Mouse (Mus musculus) kidney, adult 11 months (tissue): Measurements from ENCODE around the gene Tomt.

Experiments
- DNase-seq: peaks from one replicate; pipeline ENCODE4 v3.0.0; 2022

Tomt gene

DNA sequence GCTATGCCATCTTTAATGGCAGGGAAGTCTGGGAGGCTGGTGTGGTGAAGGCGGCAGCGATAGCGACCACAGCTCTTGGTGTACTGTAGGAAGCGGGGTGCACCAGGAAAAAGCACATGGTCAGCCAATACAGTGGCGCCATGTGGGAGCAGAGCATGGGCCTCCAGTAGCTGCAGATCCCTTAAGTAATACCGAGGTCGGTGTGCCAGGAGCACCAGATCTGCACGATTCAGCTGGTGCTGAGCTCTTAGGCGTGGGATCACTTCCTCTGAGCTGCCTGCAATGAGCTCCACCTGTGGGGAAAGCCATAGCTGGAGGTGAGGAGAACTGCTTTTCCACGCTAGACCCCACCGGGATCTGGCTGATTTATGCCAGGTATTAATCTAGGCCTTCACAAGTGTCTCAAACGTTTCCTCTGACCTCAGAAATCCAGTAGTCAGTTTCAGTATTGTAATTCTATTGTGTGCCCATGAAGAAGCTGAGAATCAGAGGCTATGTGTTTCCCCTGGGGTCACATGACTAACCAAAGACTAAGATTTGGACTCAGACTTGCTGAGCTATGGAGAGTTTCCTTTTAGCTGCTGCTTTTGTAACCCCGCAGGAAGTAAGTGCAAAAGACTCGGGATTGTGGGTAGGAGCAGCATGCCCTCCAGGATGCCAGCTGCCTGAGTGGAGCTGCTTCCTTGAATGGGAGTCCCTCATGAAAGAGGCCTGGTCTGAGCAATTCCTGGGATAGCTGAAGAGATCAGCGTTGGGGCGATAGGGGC is 5.6 kb downstream of the Tomt start:
- DNase-seq = no peak

DNA sequence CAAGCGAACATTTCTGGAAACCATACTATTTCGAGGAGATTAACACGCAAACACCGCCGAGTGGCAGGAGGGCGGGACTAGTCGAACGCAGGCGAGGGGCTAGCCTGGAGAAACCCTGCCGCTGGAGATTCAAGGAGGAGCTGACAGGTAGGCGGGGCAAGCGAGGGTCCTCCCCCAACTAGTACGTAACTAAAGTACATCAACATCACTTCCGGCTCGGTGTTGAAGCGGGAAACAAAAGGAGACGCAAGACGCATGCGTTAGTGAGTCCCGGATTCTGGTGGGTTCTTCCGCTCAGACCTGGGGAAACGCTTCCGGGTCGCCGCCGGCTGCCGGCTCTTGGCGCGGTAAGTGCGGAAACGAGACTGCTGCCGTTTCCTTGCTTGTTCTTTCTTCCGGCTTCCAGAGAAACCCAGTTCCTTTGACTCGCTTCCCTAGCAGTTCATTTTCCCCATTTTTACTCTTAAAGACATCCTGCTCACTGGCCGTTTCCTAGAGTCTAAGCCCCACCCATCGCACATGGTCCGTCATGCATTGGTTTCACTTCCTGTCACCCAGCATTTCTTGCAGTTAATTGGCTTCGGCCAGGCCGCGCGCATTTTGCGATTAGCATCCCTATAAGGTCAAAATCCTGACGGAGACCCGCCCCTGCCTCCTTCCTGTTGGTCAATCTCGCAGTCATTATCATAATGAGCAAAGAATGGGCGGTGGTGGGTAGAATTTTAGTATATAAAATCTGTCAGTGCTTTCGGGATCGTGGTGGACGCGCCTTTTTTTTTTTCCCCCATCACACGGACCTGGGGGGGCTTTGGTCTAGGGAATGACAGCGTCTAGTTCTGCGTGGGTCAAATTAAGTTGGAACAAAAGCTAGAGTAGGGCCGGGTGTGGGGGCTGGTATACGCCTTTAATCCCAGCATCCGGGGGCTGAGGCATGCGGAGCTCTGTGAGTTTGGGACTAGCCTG is 9.8 kb downstream of the Tomt start:
- peak; percentile 99 for DNase-seq

DNA sequence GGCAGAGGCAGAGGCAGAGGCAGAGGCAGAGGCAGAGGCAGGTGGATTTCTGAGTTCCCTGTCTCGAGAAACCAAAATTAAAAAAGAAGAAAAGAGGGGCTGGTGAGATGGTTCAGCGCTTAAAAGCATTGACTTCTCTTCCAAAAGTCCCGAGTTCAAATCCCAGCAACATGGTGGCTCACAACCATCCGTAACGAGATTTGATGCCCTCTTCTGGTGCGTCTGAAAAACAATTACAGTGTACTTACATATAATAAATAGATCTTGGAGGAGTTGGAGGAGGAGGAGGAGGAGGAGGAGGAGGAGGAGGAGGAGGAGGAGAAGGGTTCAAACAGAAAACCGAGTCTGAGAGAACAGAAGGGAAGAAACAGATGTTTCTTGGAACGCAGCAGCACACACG is 10.5 kb downstream of the Tomt start:
- DNase-seq = no peak

DNA sequence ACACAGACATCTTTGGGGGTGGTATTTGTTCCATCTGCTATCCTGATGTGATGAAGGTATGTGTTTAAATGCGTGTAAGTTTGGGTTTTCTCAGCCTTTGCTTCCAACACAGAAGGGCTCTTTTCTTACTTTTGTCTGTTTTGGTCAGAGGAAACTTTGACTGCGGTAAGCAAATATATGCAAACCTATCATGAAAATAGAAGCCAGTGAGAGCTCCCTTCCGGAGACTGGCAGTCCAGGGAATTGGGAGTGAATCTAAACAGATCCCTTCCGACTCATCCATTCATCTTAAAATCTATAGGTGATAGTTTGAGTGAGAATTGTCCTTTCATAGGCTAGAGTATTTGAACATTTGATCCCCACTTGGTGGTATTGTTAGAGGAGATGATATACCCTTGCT is 17.7 kb downstream of the Tomt start:
- no peak for DNase-seq

DNA sequence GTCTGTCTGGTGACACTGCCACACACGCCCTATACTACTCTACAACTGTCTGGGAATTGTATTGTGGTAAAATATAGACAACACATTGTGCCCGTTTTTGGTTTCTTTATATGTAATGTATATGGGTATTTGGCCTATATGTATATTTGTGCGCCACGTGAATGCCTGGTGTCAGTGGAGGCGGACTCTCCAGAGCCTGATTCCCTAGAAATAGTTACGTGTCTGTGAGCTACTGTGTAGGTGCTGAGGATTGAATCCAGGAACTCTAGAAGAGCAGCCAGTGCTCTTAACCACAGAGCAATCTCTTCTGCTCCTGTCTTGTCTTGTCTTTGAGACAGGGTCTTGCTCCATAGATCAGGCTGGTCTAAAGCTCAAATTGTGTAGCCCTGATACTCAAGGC is 19.9 kb downstream of the Tomt start:
- no peak for DNase-seq

DNA sequence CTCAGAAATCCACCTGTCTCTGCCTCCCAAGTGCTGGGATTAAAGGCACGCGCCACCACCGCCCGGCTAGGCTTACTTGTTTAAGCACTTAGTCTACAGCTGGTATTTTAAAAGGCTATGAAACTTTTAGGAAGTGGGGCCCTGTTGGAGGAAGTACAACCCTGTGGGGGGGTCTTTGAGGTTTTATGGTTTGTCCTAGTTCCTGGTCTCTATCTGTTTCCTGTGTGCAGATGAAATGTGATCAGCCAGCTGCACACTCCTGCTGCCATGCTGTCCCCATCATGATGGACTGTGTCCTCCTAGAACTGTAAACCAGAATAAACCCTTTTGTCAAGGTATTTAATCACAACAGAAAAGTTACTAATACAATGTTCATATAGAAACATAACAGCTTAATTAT is 22.0 kb downstream of the Tomt start:
- DNase-seq = no peak

DNA sequence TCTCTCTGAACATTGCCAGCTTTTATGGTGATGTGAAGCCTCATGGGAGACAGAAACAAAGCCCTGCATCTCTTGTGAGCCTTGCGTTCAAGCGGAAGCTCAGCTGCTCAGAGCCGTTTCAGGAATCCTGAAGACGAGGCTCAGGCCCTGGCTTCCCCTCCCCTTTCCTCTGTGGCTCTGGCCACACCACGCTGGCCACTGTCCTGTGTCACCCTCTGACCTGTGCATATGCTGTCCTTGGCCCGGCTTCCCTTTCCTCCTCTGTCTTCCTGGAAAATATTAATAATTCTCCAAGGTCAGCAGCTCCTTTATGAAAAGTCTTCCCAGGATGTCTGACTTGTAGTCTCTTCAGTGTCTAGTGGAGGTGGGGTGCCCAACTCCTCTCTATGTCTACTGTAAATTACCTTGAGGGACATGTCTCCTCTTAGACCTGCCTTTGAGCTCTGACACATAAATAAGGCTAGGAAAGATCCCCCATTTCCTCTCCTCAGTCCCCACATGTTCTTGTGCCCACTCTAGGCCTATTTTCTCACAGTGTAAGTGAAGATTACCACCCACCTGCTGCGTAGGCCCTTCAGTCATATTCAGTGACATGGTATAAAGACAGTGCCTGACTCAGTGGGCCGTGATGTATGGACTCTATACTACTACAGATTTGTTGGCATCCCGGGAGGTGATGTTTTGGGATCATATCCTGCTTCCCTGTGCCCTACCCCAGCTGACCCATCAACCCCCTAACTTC is 23.6 kb downstream of the Tomt start:
- DNase-seq = no peak

DNA sequence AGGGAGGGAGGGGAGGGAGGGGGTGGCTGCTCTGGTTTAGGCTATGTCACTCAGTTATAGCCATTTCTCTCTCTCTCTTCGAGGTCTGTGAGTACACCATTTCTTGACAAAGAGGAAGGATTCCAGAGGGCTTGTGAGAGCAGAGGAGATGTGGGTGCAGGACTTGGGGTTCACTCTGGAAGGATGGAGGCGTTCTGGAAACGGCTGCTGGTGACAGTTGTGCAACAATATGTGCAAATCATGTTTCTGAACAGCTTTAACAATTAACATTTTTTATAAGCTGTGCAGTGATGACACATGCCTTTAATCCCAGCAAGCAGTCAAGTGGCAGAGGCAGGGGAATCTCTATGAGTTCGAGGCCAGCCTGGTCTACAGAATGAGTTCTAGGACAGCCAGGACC is 25.3 kb downstream of the Tomt start:
- DNase-seq = no peak

DNA sequence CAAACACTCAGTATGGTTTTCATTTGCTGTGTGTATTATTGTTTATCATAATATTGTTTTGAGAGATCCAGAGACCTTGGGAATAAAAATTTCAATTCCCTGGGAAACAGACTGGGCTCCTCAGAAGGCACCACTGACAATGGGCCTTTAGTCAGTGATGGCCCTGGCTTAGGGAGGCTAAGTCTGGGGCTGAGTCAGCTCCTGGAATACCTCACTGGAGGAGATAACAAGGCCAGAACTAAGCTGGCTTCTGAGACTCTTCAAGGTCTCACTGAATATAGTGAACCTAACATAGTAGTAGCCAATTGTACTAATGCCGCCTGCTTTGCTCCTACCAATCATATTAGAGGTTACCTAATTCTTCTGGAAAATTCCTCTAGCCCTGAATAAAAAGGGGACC is 30.2 kb downstream of the Tomt start:
- no peak for DNase-seq

DNA sequence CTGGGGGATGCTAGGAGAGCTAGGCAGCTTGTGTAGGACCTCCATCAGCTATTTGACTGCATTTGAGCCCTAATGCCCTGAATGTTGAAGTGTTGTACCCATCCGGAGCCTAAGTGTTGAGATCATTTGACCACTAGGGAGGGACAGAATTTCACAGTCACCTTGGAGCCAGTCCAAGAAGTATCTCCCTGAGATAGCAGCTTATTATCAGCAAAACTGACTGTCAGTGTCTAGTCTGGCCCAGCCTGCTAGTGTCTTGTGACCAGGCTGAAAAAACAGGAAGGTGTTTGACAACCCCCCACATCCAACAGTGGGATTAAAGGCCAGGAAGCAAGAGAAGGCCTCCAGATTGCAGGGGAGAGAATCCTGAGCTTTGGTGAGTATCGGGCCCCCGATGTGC is 34.9 kb downstream of the Tomt start:
- DNase-seq = no peak

DNA sequence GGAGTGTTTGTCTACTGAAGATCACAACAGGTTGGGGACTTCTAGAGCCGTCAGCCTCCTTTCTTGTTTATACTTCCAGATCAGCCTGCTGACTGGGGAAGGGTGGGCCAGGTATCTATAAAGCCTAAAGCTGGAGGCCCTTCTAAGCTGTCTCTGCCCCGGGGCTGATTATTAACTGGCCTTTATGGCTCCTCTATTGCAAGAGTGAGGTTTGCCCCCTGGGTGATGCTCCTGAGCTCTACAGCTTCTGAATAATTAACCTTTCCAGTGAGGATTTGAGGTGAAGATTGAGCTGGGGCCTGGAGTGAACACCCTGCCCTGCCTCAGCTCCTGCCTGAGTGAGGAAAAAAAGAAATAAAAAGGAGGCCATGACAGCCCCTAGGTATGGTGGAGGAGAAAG is 35.5 kb downstream of the Tomt start, which contains the start of gene Folr1:
Folr1 (minus strand) TSS at position 160 of the 400 bp plus-strand sequence.
- peak; percentile 85 for DNase-seq

DNA sequence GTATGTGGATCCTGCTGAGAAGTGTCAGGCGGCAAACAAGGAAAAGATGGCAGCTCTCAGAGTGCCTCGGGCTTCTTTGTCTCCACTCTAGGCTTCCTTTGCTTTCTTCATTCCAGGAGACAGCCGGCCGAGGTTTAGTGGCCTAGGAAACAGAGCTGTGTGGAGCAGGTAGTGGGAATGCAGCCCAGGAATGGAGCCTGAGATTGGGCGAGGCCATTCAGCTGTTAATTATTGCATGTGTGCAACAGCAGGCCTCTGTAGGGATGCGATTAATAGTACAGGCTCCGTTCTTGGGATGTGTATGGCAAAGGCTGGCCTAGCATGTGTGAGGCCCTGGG is 37.0 kb downstream of the Tomt start:
- DNase-seq = peak; percentile 49

DNA sequence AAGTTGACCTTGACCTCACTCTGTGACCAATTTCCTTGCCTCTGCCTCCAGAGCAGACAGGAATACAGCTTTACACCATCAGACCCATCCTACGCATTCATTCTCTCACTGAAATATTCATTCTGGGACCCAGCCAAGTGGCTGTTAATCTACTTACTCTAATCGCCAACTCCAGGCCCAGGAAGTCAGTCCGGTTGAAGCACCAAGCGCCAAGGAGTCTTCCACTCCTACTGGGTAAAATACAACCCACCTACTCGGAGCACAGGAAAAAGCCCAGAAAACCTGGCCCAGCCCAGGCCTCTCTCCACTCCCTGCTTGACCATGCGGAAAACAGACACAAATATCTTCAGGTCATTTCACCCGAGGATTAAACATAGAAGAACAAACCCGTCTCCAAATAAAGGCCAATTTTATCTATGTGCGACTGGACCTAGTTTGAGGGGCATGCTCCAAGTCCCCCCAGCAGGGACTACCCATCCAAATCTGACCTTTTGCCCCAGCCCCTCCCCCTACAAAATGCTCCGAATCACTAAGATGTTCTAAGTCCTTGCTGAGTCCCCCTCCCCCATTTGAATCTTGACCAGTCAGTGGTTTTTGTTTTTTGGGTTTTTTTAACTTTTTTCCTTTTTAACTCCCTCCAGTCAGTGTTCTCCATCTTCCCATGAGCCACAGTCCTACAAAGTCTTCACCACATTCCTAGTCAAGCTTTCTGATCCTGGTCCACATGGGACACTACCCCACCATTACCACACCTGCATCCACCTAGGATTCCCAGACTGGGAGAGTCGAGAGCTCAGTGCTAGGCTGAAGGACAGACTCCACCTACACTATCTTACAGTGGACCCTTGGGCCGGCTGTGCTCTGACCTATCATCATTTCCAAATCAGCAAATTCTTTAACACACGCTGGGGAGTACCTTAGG is 37.7 kb downstream of the Tomt start:
- peak; percentile 78 for DNase-seq

DNA sequence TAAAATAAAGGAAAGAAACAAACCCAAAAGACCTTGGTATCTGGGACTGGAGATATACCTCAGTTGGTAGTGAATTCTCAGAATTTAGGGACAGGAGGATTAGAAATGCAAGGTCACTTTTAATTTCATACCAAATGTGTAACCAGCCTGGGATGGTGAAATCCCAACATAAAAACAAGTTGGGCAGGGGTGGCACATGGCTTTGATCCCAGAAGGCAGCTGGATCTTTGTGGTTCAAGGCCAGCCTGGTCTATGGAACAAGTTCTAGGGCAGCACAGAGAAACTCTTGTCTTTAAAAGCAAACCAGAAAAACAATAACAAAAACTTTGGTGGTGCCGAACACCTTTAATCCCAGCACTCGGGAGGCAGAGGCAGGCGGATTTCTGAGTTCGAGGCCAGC is 38.7 kb downstream of the Tomt start:
- DNase-seq = no peak

DNA sequence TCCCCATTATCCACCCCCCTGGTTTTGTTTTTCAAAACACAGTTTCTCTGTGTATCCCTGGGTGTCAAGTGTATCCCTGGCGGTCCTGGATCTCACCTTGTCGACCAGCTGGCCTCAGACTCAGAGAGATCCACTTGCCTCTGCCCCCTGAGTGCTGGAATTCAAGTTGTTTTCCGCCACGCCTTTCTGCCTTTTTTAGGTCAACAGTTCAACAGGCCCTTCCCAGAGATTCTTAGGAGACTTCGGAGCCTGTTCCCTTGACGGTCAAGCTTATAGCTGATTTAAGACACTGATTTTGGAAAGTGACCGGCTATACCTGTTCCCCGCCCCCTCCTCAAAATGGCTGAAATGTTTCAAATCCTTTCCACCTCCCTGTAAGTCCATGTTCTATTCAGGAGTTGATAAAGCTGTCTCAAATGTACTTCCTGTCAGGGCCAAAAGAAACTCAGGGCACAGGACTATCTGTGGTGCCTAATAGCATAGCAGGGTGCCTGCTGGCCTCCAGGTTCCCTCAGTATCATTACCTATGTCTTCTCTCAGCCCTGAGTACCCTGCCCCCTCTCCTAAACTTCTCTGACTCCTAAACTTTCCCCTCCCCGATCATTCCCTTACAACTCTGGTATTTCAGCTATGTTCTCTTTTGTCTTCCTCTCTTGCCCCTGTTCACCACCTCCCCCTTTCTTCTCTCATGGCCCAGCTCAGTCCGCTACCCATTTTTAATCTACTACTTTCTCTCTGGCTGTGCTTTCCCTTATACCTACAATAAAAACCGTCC is 39.5 kb downstream of the Tomt start:
- no peak for DNase-seq

DNA sequence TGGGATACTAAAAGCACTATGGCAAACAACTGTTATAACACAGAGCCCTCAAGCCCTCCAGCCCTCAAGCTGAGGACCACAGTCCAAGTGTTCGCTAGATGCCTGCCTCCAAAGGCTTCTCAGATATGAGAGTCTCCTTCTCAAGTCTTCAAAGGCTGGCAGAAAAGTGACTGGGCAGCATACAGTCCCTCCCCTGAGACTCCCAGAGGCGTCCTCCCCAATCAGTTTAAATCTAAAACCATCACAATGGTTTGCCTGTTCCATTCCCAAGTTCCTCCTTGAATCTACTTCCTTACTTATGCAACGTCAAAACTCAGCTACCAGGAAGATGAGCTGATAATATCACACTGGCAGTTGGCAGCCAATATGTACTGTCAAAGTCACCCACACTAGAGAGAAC is 42.7 kb downstream of the Tomt start, which contains the start of gene Anapc15:
Anapc15 (plus strand) TSS at position 301 of the 400 bp plus-strand sequence.
- no peak for DNase-seq

DNA sequence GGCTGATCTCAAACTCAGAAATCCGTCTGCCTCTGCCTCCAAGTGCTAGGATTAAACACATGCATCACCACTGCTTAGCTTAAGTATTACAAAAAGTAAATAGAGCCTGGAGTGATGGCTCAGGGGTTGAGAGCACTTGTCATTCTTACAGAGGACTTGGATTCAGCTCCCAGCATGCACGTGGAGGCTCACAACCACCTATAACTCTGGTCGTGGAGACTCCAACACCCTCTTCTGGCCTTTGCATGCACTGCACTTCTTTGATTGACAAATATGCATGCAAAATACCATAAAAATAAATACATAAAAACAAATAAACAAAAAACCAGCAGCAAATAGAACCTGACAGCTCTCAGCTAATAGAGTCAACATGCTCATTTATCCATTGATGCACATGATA is 43.9 kb downstream of the Tomt start:
- DNase-seq = no peak

DNA sequence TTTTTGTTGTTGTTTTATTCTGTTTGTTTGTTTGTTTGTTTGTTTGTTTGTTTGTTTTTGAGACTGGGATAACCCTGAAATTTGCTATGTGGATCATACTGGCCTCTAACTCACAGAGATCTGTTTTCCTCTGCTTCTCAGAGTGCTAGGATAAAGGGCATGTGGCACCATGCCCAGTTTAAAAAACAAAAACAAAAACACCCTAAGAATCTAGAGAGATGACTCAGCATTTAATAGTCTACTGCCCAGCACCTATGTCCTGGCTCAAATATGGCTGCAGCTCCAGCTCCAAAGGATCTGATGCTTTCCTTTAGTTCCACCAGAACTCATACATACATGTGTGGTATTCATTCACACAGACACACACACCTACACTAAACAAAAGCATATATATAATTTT is 45.2 kb downstream of the Tomt start:
- peak; percentile 46 for DNase-seq

DNA sequence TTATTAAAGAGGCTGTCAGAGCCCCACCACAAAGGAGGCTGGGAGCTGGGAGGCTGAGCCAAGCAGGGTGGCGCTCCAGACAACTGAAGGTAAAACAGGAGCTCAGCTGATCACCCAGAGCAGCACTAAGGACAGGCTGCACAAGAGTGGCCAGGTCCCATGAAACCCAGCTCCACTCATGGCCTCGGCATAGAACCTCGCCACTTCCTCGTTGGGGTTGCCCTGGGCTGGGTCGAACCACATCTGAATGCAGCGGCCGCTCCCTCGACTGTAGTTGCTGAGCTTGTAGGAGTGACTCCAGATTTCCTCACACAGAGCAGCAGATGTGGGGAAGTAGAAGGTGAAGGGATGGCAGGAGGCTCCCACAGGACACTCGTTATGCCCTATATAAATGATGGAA is 47.8 kb downstream of the Tomt start:
- DNase-seq = no peak

DNA sequence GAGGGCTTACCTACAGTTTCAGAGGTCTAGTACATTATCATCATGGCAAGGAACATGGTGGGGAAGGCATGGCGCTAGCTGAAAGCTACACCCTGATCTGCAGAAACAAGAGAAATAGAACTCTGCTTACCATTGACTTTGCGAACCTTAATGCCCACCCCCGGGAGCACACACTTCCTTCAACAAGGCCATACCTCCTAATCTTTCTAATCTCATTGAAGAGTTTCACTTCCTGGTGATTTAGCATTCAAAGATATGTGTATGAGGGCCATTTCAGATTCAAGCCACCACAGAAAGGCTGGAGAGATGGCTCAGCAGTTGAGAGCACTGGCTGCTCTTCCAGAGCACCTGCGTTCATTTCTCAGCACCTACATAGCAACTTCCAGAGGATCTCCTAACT is 49.1 kb downstream of the Tomt start, which contains the start of gene Folr2:
Folr2 (minus strand) TSS at position 101 of the 400 bp plus-strand sequence.
- DNase-seq = no peak

DNA sequence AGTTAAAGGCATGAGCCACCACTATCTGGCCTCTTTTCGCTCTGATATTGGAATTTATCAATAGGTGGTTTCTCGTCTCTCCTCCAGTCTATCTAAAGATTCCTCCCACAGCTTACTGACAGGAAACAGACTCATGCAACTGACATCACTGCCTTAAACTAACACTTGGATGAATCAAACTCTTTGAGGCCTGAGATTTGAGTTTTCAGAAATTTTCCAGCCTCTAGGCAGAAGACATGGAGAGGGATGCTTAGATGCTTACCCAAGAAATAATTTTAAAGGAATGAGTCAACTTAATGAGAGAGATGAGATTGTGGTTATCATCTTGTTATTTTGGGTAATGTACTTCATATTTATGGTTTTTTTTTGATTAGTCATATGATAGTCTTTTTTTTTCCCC is 52.3 kb downstream of the Tomt start:
- no peak for DNase-seq
